ENCODE assay signal across 7 mouse cellular contexts in the genomic region with DNA sequence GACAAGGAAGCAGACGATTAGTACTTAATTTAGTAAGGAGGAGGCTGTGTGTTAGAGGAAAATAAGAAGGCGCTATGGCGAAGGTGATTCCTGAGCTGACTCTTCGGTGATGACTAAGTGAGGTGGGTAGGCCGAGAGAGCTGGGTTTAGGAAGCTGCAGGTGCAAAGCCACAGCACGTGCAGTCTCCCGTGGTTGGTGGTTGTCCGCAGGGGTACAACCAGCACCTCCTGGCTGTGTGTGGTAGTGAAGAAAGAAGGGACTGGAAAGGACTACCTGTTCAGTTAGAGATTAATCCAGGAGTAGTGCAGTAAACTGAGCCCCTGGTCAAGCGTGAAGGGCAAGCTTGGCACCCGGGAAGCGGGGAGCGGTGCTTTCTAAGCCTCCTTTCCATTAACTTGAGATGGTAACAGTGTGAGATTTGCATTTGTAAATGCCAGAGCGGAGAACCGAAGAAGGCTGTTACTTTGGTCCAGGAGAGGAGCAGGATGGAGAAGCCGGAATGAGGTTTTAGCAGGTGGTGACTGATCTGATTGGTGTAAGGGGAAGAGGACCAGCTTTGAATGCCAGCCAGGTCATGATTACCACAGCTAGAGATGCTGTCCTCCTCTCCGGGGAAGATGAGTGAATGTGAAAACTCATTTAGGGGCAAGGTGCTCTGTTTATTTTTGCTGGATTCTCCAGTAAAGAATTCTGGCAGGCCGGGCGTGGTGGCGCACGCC. TPM values are rescaled to one million over a fixed set of nuclear protein-coding genes. Genes with fewer than 3 reads are reported as not detected.
DNase-seq lines count a peak whose midpoint lies in the region; TF ChIP-seq lines count a peak whose summit lies in the region.

No protein-coding gene starts in this region.

- H3K27ac ChIP-seq in embryonic fibroblast, embryonic 13.5 days (ENCODE audit: insufficient read depth, low read length) = peak overlapping the region; percentile 97
- H3K27ac ChIP-seq in kidney, adult 2 months (ENCODE audit: insufficient read depth, low read depth, low read length) = peak overlapping the region; percentile 98

- H3K36me3 ChIP-seq in kidney, adult 2 months (ENCODE audit: control insufficient read depth, insufficient read depth, low read length) = no peaks in the 10 kb centered on the region

- TF ChIP-seq POLR2A in embryonic fibroblast, embryonic 13.5 days (IDR thresholded peaks at IDR 0.05; ENCODE audit: low read depth, low read length) = no peak
- no peak for TF ChIP-seq POLR2A in kidney, adult 2 months (IDR thresholded peaks at IDR 0.05; ENCODE audit: low read depth, low read length)

- TF ChIP-seq CTCF in embryonic fibroblast, embryonic 13.5 days (IDR thresholded peaks at IDR 0.05; ENCODE audit: borderline replicate concordance, insufficient read depth, low read length) = no peak
- TF ChIP-seq CTCF in kidney, adult 2 months (conservative IDR thresholded peaks at IDR 0.05; ENCODE audit: insufficient read depth, insufficient read length, low read depth, low read length) = no peak; the same call in 1 of the 2 replicates

- no peaks in the 10 kb centered on the region for H3K27me3 ChIP-seq in kidney, adult 2 months (replicated peaks; ENCODE audit: control insufficient read depth, insufficient read depth, low read length)

- H3K4me3 ChIP-seq in embryonic fibroblast, embryonic 13.5 days (ENCODE audit: insufficient read depth, low read length) = peak overlapping the region; percentile 61
- peak overlapping the region; percentile 90 for H3K4me3 ChIP-seq in kidney, adult 2 months (ENCODE audit: insufficient read depth, low read depth, low read length)

- 11% methylated on average over 20 of the region's 20 CpGs for WGBS in kidney, adult 2 months

- DNase-seq in urinary bladder, postnatal 14 days (ENCODE audit: low spot score) = peak; percentile 44
- DNase-seq in urinary bladder, adult 2 months (ENCODE audit: low spot score) = no peak
- peak; percentile 94 for DNase-seq in kidney, adult 2 months
- peak; percentile 32 for DNase-seq in lung, postnatal 14 days
- DNase-seq in testis, postnatal 14 days (ENCODE audit: low spot score) = peak; percentile 52
- DNase-seq in ovary, postnatal 36 days (ENCODE audit: low spot score) = no peak

- H3K4me1 ChIP-seq in embryonic fibroblast, embryonic 13.5 days (ENCODE audit: control insufficient read depth, insufficient read depth, low read length) = peaks cover 7% of the 10 kb centered on the region
- peaks cover 39% of the 10 kb centered on the region for H3K4me1 ChIP-seq in kidney, adult 2 months (ENCODE audit: control insufficient read depth, insufficient read depth, low read length)

RNA-seq across cellular contexts. Expression of gene Myo1c, which starts 2.1 kb away (rescaled TPM):
- 126 and 135 TPM in 2 replicates for polyA plus RNA-seq in urinary bladder, adult 2 months (2012; rRNA removed)
- polyA plus RNA-seq in embryonic fibroblast, embryonic 13.5 days (2011; ENCODE audit: insufficient read length, low read depth, missing spikeins) = 169 and 247 TPM in 2 replicates
- polyA plus RNA-seq in kidney, adult 2 months (2012; rRNA removed) = 88.9 and 99.7 TPM in 2 replicates

RNA-seq across cellular contexts. Expression of gene Inpp5k, which starts 21.6 kb away (rescaled TPM):
- 61.9 and 68.7 TPM in 2 replicates for polyA plus RNA-seq in urinary bladder, adult 2 months (2012; rRNA removed)
- 15.2 and 17.8 TPM in 2 replicates for polyA plus RNA-seq in embryonic fibroblast, embryonic 13.5 days (2011; ENCODE audit: insufficient read length, low read depth, missing spikeins)
- polyA plus RNA-seq in kidney, adult 2 months (2012; rRNA removed) = 69.1 and 71.5 TPM in 2 replicates

RNA-seq across cellular contexts. Expression of gene Crk, which starts 26.7 kb away (rescaled TPM):
- 84.0 and 86.6 TPM in 2 replicates for polyA plus RNA-seq in urinary bladder, adult 2 months (2012; rRNA removed)
- polyA plus RNA-seq in embryonic fibroblast, embryonic 13.5 days (2011; ENCODE audit: insufficient read length, low read depth, missing spikeins) = 133 TPM in 2 replicates
- polyA plus RNA-seq in kidney, adult 2 months (2012; rRNA removed) = 48.4 and 62.4 TPM in 2 replicates

Comparison
In these comparisons a context has a peak if more than half of its experiments do, and no peak if none do; other contexts are left out.
1. DNase-seq: peak in urinary bladder, postnatal 14 days (single experiment), kidney, adult 2 months (single experiment), lung, postnatal 14 days (single experiment) and testis, postnatal 14 days (single experiment); none in urinary bladder, adult 2 months (single experiment) and ovary, postnatal 36 days (single experiment).